In the genomic region with DNA sequence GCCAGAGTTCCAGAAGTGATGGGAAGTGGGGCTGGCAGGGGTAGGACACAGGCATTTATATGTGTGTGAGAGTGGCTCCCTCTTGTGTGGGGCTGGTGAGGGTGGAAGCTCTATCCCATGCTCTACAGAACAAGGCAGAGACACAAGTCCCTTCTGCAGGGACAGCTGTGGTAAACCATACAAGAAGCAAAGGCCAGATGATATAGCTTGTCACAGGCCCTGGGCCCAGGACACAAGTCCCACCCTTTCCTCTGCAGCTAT, we compare ENCODE assay signal across 20 mouse cellular contexts.
DNase-seq lines count a peak whose midpoint lies in the region; ATAC-seq and TF ChIP-seq lines count a peak whose summit lies in the region.
"Had no signal": no experiment of that assay in that cellular context is flagged by ENCODE, and none has a peak within 500 bp of the region (broad histone marks: within the 10 kb centered on the region; RNA-seq: fewer than 3 reads in every experiment).

No protein-coding gene starts in this region.

- no peak for DNase-seq in hindbrain, embryonic 10.5 days (ENCODE audit: low spot score)
- no peak for DNase-seq in lung, embryonic 14.5 days
- no peak for DNase-seq in lung, postnatal 14 days
- DNase-seq in gastrocnemius, adult 8-10 months (ENCODE audit: low spot score in 2 of 2): no peak
- DNase-seq: adrenal gland, postnatal 36 days; B cell, adult 2 months; cerebellum, adult 18-20 months; cerebellum, postnatal 25 days; embryo, embryonic 11 days; gastrocnemius, postnatal 36 days; kidney, adult 11 months; lung, adult 18-20 months; spleen, adult 18-20 months; thymus, postnatal 36 days had no signal

- no peak for ATAC-seq in hindbrain, embryonic 16.5 days
- ATAC-seq in lung, embryonic 14.5 days (ENCODE audit: insufficient read depth): peak; percentile 46
- ATAC-seq in neural tube, embryonic 14.5 days (ENCODE audit: low read depth): peak; percentile 54; the same call in 1 of the 2 replicates
- ATAC-seq in neural tube, embryonic 15.5 days (ENCODE audit: low FRiP score): no peak

- H3K4me1 ChIP-seq in hindbrain, embryonic 10.5 days (replicated peaks): peaks cover 30% of the 10 kb centered on the region
- peaks cover 4% of the 10 kb centered on the region; the same call in 1 of the 2 replicates for H3K4me1 ChIP-seq in hindbrain, embryonic 16.5 days (ENCODE audit: control insufficient read depth, insufficient read depth, low read depth, low read length)
- H3K4me1 ChIP-seq in lung, embryonic 14.5 days (ENCODE audit: insufficient read depth): no peaks in the 10 kb centered on the region
- 0 out of 2 replicates have a peak, but pooled peaks cover 2% of the 10 kb centered on the region for H3K4me1 ChIP-seq in neural tube, embryonic 14.5 days (ENCODE audit: control insufficient read depth, insufficient read depth, low read length)
- H3K4me1 ChIP-seq in neural tube, embryonic 15.5 days: peaks cover 10% of the 10 kb centered on the region

- H3K27me3 ChIP-seq in hindbrain, embryonic 10.5 days (ENCODE audit: insufficient read depth, poor library complexity, severe bottlenecking): peaks cover 75% of the 10 kb centered on the region
- H3K27me3 ChIP-seq in hindbrain, embryonic 16.5 days (replicated peaks; ENCODE audit: control insufficient read depth, insufficient read depth, low read length): peaks cover 25% of the 10 kb centered on the region
- H3K27me3 ChIP-seq in lung, embryonic 14.5 days (ENCODE audit: insufficient read depth, low read length): peaks cover 29% of the 10 kb centered on the region; the same call in 1 of the 2 replicates
- peaks cover 9% of the 10 kb centered on the region; the same call in 1 of the 2 replicates for H3K27me3 ChIP-seq in neural tube, embryonic 14.5 days (ENCODE audit: control insufficient read depth, insufficient read depth, low read length)
- H3K27me3 ChIP-seq in neural tube, embryonic 15.5 days (replicated peaks): peaks cover 72% of the 10 kb centered on the region

- TF ChIP-seq CTCF in lung, embryonic 14.5 days (IDR thresholded peaks at IDR 0.05; ENCODE audit: low read depth): peak; percentile 37

- no peaks in the 10 kb centered on the region for H3K36me3 ChIP-seq in hindbrain, embryonic 10.5 days
- H3K36me3 ChIP-seq in hindbrain, embryonic 16.5 days (ENCODE audit: control insufficient read depth, insufficient read depth, low read length): no peaks in the 10 kb centered on the region
- H3K36me3 ChIP-seq in lung, embryonic 14.5 days (ENCODE audit: insufficient read depth): no peaks in the 10 kb centered on the region
- no peaks in the 10 kb centered on the region for H3K36me3 ChIP-seq in neural tube, embryonic 14.5 days (ENCODE audit: control insufficient read depth, insufficient read depth, low read length)
- H3K36me3 ChIP-seq in neural tube, embryonic 15.5 days: no peaks in the 10 kb centered on the region
- H3K36me3 ChIP-seq: neural tube, embryonic 12.5 days had no signal

- no peaks in the 10 kb centered on the region for H3K9me3 ChIP-seq in hindbrain, embryonic 10.5 days
- H3K9me3 ChIP-seq in hindbrain, embryonic 16.5 days (ENCODE audit: control insufficient read depth, low read length): no peaks in the 10 kb centered on the region
- H3K9me3 ChIP-seq in lung, embryonic 14.5 days (ENCODE audit: low read depth, low read length): no peaks in the 10 kb centered on the region
- no peaks in the 10 kb centered on the region for H3K9me3 ChIP-seq in neural tube, embryonic 14.5 days (ENCODE audit: control insufficient read depth, low read length)
- no peaks in the 10 kb centered on the region for H3K9me3 ChIP-seq in neural tube, embryonic 15.5 days (replicated peaks)
- H3K9me3 ChIP-seq: neural tube, embryonic 12.5 days had no signal

- peak overlapping the region; percentile 8; the same call in 1 of the 2 replicates for H3K27ac ChIP-seq in hindbrain, embryonic 10.5 days
- no peak overlapping the region for H3K27ac ChIP-seq in hindbrain, embryonic 16.5 days (ENCODE audit: low read depth, low read length)
- no peak overlapping the region for H3K27ac ChIP-seq in lung, embryonic 14.5 days (ENCODE audit: low read depth)
- no peak overlapping the region for H3K27ac ChIP-seq in neural tube, embryonic 14.5 days (ENCODE audit: low read depth, low read length)
- no peak overlapping the region for H3K27ac ChIP-seq in neural tube, embryonic 15.5 days (replicated peaks)
- H3K27ac ChIP-seq: neural tube, embryonic 12.5 days had no signal

- H3K4me2 ChIP-seq in hindbrain, embryonic 16.5 days (ENCODE audit: low read length): no peak overlapping the region
- no peak overlapping the region for H3K4me2 ChIP-seq in lung, embryonic 14.5 days
- H3K4me2 ChIP-seq in neural tube, embryonic 14.5 days (ENCODE audit: low read depth, low read length): no peak overlapping the region
- H3K4me2 ChIP-seq in neural tube, embryonic 15.5 days: no peak overlapping the region
- H3K4me2 ChIP-seq: liver, embryonic 11.5 days; neural tube, embryonic 12.5 days had no signal

- no peak overlapping the region for H3K9ac ChIP-seq in hindbrain, embryonic 16.5 days (ENCODE audit: low read depth, low read length)
- H3K9ac ChIP-seq in lung, embryonic 14.5 days: no peak overlapping the region
- H3K9ac ChIP-seq in neural tube, embryonic 14.5 days (replicated peaks; ENCODE audit: low read depth, low read length): no peak overlapping the region
- H3K9ac ChIP-seq in neural tube, embryonic 15.5 days (replicated peaks): no peak overlapping the region
- H3K9ac ChIP-seq: neural tube, embryonic 12.5 days had no signal

- H3K4me3 ChIP-seq in hindbrain, embryonic 10.5 days: no peak overlapping the region
- no peak overlapping the region for H3K4me3 ChIP-seq in hindbrain, embryonic 16.5 days (ENCODE audit: low read length)
- no peak overlapping the region for H3K4me3 ChIP-seq in lung, embryonic 14.5 days (ENCODE audit: low read depth, low read length)
- no peak overlapping the region for H3K4me3 ChIP-seq in neural tube, embryonic 14.5 days (ENCODE audit: low read depth, low read length)
- no peak overlapping the region for H3K4me3 ChIP-seq in neural tube, embryonic 15.5 days (replicated peaks)
- H3K4me3 ChIP-seq: megakaryocyte, embryonic 14.5 days; neural tube, embryonic 12.5 days had no signal

Comparison
In these comparisons a context has a peak if more than half of its experiments do, and no peak if none do; other contexts are left out.
1. ATAC-seq: peak in lung, embryonic 14.5 days (single experiment) and neural tube, embryonic 14.5 days (single experiment); none in hindbrain, embryonic 16.5 days (single experiment) and neural tube, embryonic 15.5 days (single experiment).